Mouse (Mus musculus): ENCODE measurements around the gene 4933415A04Rik. TPM values are rescaled to one million over a fixed set of nuclear protein-coding genes. Genes with fewer than 3 reads are reported as not detected.
A peak's percentile ranks its signal among the peaks of the same experiment; 100 is the strongest.

The 4933415A04Rik gene
- total and polyA plus RNA-seq, 2 experiments = not detected

DNA sequence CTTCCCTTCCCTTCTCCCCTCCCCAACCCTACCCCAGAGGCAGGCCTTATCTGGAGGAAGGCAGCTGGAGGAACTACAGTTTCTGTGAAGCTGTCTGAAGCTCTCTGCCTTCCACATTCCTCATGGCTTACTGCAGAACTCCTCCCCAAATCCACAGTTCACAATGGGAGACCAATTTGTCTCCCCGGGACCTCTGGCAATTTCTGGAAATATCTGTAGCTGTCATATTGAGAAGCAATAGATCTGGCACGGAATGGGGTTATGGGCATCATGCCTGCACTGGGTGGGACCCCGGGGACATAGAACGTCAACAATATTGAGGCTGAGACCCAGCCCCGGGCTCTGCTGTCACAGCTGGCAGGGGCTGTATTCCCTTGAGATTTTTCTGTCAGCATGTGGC, 31.1 kb downstream of the 4933415A04Rik start:
- Histone ChIP-seq H3K79me2 (ENCODE audit: control insufficient read depth, insufficient read depth, low read length) (no peaks in the 10 kb centered on the region), H3K27me3 (ENCODE audit: control insufficient read depth, insufficient read depth, low read length) (no peaks in the 10 kb centered on the region), H3K9ac (ENCODE audit: low read depth, low read length) (no peak overlapping the region), H3K27ac (replicated peaks; ENCODE audit: insufficient read depth, low read depth, low read length) (no peak overlapping the region), H3K4me1 (ENCODE audit: control insufficient read depth, insufficient read depth, low read length) (peaks cover 4% of the 10 kb centered on the region; the same call in 1 of the 2 replicates), H3K36me3 (ENCODE audit: control insufficient read depth, insufficient read depth, low read length) (no peaks in the 10 kb centered on the region), H3K4me3 (ENCODE audit: insufficient read depth, low read depth, low read length) (no peak overlapping the region)
- 71% methylated on average over 5 of the region's 5 CpGs for WGBS
- no peak for TF ChIP-seq POLR2A (IDR thresholded peaks at IDR 0.05; ENCODE audit: extremely low read depth, insufficient read depth, low read length)
- no peak for TF ChIP-seq CTCF (IDR thresholded peaks at IDR 0.05; ENCODE audit: low read depth, low read length)
- DNase-seq (ENCODE audit: extremely low read depth, low read depth, low spot score) = no peak

DNA sequence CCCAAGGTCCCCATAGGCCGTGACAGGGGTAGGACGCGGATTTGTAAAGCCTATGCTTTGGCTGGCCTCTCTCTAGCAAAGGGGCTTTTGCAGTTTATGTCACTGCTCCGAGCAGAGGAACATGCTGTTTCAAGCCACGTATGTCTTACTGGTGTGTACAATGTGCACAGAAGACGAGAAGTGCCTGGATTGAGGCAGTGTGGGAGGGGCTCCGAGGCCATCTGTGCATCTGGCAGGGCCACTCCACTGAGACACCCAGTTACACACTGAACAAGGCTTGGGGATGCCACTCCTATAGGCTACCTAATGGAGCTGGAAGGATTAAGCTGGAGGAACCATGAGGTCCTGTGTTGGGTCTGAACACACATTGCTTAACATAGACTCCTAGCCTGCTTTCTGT, 31.6 kb downstream of the 4933415A04Rik start:
- H3K9ac ChIP-seq (ENCODE audit: low read depth, low read length) = no peak overlapping the region
- H3K36me3 ChIP-seq (ENCODE audit: control insufficient read depth, insufficient read depth, low read length) = no peaks in the 10 kb centered on the region
- H3K79me2 ChIP-seq (ENCODE audit: control insufficient read depth, insufficient read depth, low read length) = no peaks in the 10 kb centered on the region
- H3K27me3 ChIP-seq (ENCODE audit: control insufficient read depth, insufficient read depth, low read length) = no peaks in the 10 kb centered on the region
- no peak for TF ChIP-seq POLR2A (IDR thresholded peaks at IDR 0.05; ENCODE audit: extremely low read depth, insufficient read depth, low read length)
- TF ChIP-seq CTCF (IDR thresholded peaks at IDR 0.05; ENCODE audit: low read depth, low read length) = no peak
- no peak overlapping the region for H3K4me3 ChIP-seq (ENCODE audit: insufficient read depth, low read depth, low read length)
- no peak for DNase-seq (ENCODE audit: extremely low read depth, low read depth, low spot score)
- no peak overlapping the region for H3K27ac ChIP-seq (replicated peaks; ENCODE audit: insufficient read depth, low read depth, low read length)
- WGBS = 87% methylated on average over 7 of the region's 7 CpGs
- H3K4me1 ChIP-seq (ENCODE audit: control insufficient read depth, insufficient read depth, low read length) = peaks cover 4% of the 10 kb centered on the region; the same call in 1 of the 2 replicates

DNA sequence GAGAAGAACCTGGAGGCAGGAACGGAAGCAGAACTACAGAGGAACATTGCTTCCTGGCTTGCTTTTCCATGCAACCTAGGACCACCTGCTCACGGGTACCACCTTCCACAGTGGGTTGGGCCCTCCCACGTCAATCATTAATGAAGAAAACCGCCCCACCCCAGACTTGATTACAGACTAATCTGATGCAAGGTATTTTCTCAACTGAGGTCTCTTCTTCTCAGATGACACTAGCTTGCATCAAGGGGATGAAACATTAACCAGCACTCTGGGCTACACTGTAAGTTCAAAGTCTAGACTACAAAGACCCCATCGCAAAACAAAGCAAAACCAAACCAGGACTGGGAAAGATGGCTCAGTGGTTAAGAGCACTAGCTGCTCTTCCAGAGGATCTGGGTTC, 34.9 kb downstream of the 4933415A04Rik start:
- TF ChIP-seq CTCF (IDR thresholded peaks at IDR 0.05; ENCODE audit: low read depth, low read length) (no peak), POLR2A (IDR thresholded peaks at IDR 0.05; ENCODE audit: extremely low read depth, insufficient read depth, low read length) (no peak)
- Histone ChIP-seq H3K27me3 (ENCODE audit: control insufficient read depth, insufficient read depth, low read length) (no peaks in the 10 kb centered on the region), H3K9ac (ENCODE audit: low read depth, low read length) (no peak overlapping the region), H3K4me3 (ENCODE audit: insufficient read depth, low read depth, low read length) (no peak overlapping the region), H3K27ac (replicated peaks; ENCODE audit: insufficient read depth, low read depth, low read length) (peak overlapping the region; percentile 54), H3K36me3 (ENCODE audit: control insufficient read depth, insufficient read depth, low read length) (no peaks in the 10 kb centered on the region), H3K79me2 (ENCODE audit: control insufficient read depth, insufficient read depth, low read length) (no peaks in the 10 kb centered on the region), H3K4me1 (ENCODE audit: control insufficient read depth, insufficient read depth, low read length) (peaks cover 9% of the 10 kb centered on the region)
- peak; percentile 62 for DNase-seq (ENCODE audit: extremely low read depth, low read depth, low spot score)
- WGBS = 29% methylated on average over 5 of the region's 5 CpGs

DNA sequence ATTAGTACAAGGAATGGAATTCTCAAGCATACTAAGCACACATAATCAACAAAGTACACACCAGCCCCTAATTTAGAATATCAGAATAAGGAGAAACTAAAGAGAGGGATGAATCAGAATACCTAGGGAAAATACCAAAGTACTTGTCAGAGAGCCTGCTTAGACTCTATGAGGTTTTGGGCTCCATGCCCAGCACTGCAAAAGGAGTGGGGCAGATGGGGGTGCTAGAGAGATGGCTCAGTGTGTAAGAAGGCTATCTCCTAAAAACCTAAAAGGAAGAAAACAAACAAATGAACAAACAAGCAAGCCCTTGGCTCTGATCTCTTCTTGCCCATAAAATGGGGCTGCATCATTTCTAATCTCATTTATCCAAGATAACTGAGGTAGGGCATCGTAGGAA, 37.5 kb downstream of the 4933415A04Rik start:
- H3K4me3 ChIP-seq (ENCODE audit: insufficient read depth, low read depth, low read length) = no peak overlapping the region
- H3K27ac ChIP-seq (replicated peaks; ENCODE audit: insufficient read depth, low read depth, low read length) = peak overlapping the region; percentile 90; the same call in 1 of the 2 replicates
- no peaks in the 10 kb centered on the region for H3K36me3 ChIP-seq (ENCODE audit: control insufficient read depth, insufficient read depth, low read length)
- 91% methylated on average over 1 of the region's 1 CpGs for WGBS
- H3K4me1 ChIP-seq (ENCODE audit: control insufficient read depth, insufficient read depth, low read length) = peaks cover 9% of the 10 kb centered on the region
- no peaks in the 10 kb centered on the region for H3K79me2 ChIP-seq (ENCODE audit: control insufficient read depth, insufficient read depth, low read length)
- H3K9ac ChIP-seq (ENCODE audit: low read depth, low read length) = no peak overlapping the region
- TF ChIP-seq CTCF (IDR thresholded peaks at IDR 0.05; ENCODE audit: low read depth, low read length) = no peak
- TF ChIP-seq POLR2A (IDR thresholded peaks at IDR 0.05; ENCODE audit: extremely low read depth, insufficient read depth, low read length) = no peak
- H3K27me3 ChIP-seq (ENCODE audit: control insufficient read depth, insufficient read depth, low read length) = no peaks in the 10 kb centered on the region
- DNase-seq (ENCODE audit: extremely low read depth, low read depth, low spot score) = no peak

DNA sequence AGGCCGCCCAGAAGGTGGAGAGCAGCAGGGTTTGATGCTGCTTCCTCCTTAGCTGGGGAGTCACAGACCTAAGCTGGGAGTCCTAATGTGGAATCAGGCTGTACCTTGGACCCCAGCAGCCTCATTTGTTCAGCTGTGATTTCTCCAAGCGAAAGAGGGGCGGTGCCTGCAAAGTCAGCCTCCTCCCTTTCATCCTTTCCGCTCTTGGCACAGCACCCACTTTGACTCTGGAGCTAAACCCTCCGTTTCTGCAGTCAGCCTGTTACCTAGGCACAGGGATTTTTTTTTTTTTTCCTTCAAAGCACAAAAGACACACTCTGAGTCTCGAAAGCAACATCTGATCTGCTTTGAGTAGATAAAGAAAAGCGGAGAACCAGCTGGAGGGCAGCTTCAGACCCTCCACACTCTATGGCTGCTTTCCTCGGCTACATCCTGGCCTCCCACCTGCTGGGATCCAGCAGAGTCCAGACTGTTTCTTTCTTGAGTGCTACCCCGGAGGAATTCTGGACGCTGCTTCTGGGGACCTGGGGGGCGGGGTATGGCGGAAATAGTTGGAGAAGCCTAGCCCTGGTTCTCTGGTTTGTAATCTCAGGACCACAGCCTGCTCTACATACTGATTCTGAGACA, 39.6 kb downstream of the 4933415A04Rik start:
- H3K79me2 ChIP-seq (ENCODE audit: control insufficient read depth, insufficient read depth, low read length) = no peaks in the 10 kb centered on the region
- no peaks in the 10 kb centered on the region for H3K36me3 ChIP-seq (ENCODE audit: control insufficient read depth, insufficient read depth, low read length)
- WGBS = 20% methylated on average over 12 of the region's 12 CpGs
- peak; percentile 82 for DNase-seq (ENCODE audit: extremely low read depth, low read depth, low spot score)
- TF ChIP-seq CTCF (IDR thresholded peaks at IDR 0.05; ENCODE audit: low read depth, low read length) (no peak), POLR2A (IDR thresholded peaks at IDR 0.05; ENCODE audit: extremely low read depth, insufficient read depth, low read length) (peak; percentile 75; the same call in 1 of the 2 replicates)
- peak overlapping the region; percentile 98 for H3K27ac ChIP-seq (replicated peaks; ENCODE audit: insufficient read depth, low read depth, low read length)
- H3K27me3 ChIP-seq (ENCODE audit: control insufficient read depth, insufficient read depth, low read length) = no peaks in the 10 kb centered on the region
- H3K9ac ChIP-seq (ENCODE audit: low read depth, low read length) = peak overlapping the region; percentile 77
- H3K4me1 ChIP-seq (ENCODE audit: control insufficient read depth, insufficient read depth, low read length) = peaks cover 9% of the 10 kb centered on the region
- H3K4me3 ChIP-seq (ENCODE audit: insufficient read depth, low read depth, low read length) = peak overlapping the region; percentile 68

DNA sequence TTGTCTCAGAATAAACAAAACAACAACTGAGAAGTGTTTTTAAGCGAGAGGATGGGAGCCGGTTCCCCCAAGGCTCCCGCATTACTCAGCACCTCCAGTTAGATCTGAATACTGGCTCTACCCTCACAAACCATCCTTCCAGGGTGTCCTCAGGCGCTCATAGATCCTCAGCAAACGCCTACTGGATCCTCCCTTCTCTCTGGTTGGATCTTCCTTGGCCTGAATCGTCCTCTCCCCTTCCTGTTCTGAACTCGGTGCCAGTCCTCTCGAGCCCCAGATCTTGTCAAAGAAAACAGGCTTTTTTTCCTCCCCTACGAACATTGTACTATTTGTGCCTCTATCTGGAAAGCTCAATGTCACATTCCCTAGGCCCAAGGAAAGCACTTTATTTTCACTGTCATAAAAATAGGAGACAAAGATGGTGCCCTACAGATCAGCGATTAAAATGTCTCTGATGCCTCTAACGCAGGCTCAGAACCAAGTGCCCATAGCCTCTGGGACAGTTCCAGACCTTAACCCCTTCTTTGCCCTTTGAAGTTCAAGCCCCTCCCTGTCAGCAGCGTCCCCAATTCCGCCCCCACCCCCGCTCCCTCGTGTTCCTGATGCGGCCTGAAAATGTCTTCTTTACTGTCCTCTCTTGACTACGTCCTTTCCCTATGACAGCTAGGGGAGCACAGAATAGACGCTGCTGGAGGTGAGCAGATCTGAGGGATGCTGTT, 40.2 kb downstream of the 4933415A04Rik start:
- Histone ChIP-seq H3K36me3 (ENCODE audit: control insufficient read depth, insufficient read depth, low read length) (no peaks in the 10 kb centered on the region), H3K27ac (replicated peaks; ENCODE audit: insufficient read depth, low read depth, low read length) (peak overlapping the region; percentile 66), H3K4me1 (ENCODE audit: control insufficient read depth, insufficient read depth, low read length) (peaks cover 9% of the 10 kb centered on the region), H3K27me3 (ENCODE audit: control insufficient read depth, insufficient read depth, low read length) (no peaks in the 10 kb centered on the region), H3K4me3 (ENCODE audit: insufficient read depth, low read depth, low read length) (no peak overlapping the region), H3K79me2 (ENCODE audit: control insufficient read depth, insufficient read depth, low read length) (no peaks in the 10 kb centered on the region), H3K9ac (ENCODE audit: low read depth, low read length) (no peak overlapping the region)
- WGBS = 47% methylated on average over 18 of the region's 18 CpGs
- no peak for TF ChIP-seq CTCF (IDR thresholded peaks at IDR 0.05; ENCODE audit: low read depth, low read length)
- TF ChIP-seq POLR2A (IDR thresholded peaks at IDR 0.05; ENCODE audit: extremely low read depth, insufficient read depth, low read length) = no peak
- no peak for DNase-seq (ENCODE audit: extremely low read depth, low read depth, low spot score)

Data from liver, adult 2 months (tissue).